In the genomic region with DNA sequence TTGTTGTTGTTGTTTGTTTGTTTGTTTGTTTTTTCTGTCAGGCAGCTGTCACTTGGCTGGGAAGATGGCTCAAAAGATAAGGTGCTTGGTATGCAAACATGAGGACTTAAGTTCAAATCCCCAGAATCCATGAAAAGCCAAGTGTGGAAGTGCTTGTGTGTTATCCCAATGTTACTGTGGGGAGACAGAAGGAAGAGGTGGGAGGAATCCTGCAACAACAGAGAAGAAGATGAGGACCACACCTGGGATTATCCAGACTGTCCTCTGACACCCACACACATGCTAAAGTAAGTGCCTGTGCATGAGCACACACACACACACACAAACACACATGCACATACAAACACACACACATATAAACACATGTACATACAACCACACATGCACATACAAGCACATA, we compare ENCODE assay signal across 16 mouse cellular contexts.
"Had no signal": no experiment of that assay in that cellular context is flagged by ENCODE, and none has a peak within 500 bp of the region (broad histone marks: within the 10 kb centered on the region; RNA-seq: fewer than 3 reads in every experiment).

No protein-coding gene starts in this region.

- H3K27ac ChIP-seq: neural tube, embryonic 13.5 days; neural tube, embryonic 15.5 days; stomach, embryonic 15.5 days; stomach, postnatal 0 days had no signal

- H3K4me1 ChIP-seq: neural tube, embryonic 13.5 days; neural tube, embryonic 15.5 days had no signal

- H3K4me3 ChIP-seq: neural tube, embryonic 13.5 days; neural tube, embryonic 15.5 days; stomach, embryonic 15.5 days had no signal

- DNase-seq: retina, postnatal 1 day; right cerebral cortex, adult 18-20 months; right cerebral cortex, postnatal 14 days; right cerebral cortex, postnatal 25 days; right cerebral cortex, postnatal 4 days; spleen, adult 18-20 months; thymus, adult 18-20 months; thymus, adult 2 months; thymus, postnatal 14 days; thymus, postnatal 25 days; thymus, postnatal 36 days; thymus, postnatal 4 days had no signal

- H3K9ac ChIP-seq: neural tube, embryonic 13.5 days; neural tube, embryonic 15.5 days; stomach, embryonic 15.5 days had no signal

- H3K36me3 ChIP-seq: neural tube, embryonic 13.5 days; neural tube, embryonic 15.5 days; stomach, embryonic 15.5 days had no signal

- H3K4me2 ChIP-seq: neural tube, embryonic 13.5 days; neural tube, embryonic 15.5 days; stomach, embryonic 15.5 days had no signal

- H3K27me3 ChIP-seq: neural tube, embryonic 13.5 days; neural tube, embryonic 15.5 days; stomach, embryonic 15.5 days had no signal

- H3K9me3 ChIP-seq: neural tube, embryonic 13.5 days; neural tube, embryonic 15.5 days; stomach, embryonic 15.5 days had no signal
